Mouse (Mus musculus): ENCODE data around the gene Insl5. TPM values are rescaled to one million over a fixed set of nuclear protein-coding genes. Genes with fewer than 3 reads are reported as not detected.

The Insl5 gene
- polyA plus RNA-seq, 1 experiment from 2014 or later: 0.40 TPM

- H3K9ac ChIP-seq (ENCODE audit: low read depth, low read length): no peak overlapping the region
- no peaks in the 10 kb centered on the region for H3K36me3 ChIP-seq (ENCODE audit: control insufficient read depth, insufficient read depth, low read length)
- H3K27ac ChIP-seq (ENCODE audit: low read depth, low read length): no peak overlapping the region
- no peaks in the 10 kb centered on the region for H3K4me1 ChIP-seq (ENCODE audit: control insufficient read depth, insufficient read depth, low read length)
- H3K9me3 ChIP-seq (replicated peaks; ENCODE audit: control insufficient read depth, low read length): no peaks in the 10 kb centered on the region
- 78% methylated on average over 14 of the region's 14 CpGs for WGBS (ENCODE audit: insufficient replicate concordance)
- no peaks in the 10 kb centered on the region for H3K27me3 ChIP-seq (ENCODE audit: control insufficient read depth, insufficient read depth, low read length)
- H3K4me2 ChIP-seq: no peak overlapping the region
- ATAC-seq (replicated peaks; ENCODE audit: insufficient number of reproducible peaks, low FRiP score, low TSS enrichment): no peak
- no peak overlapping the region for H3K4me3 ChIP-seq (ENCODE audit: low read depth, low read length)
These were observed 12.6 kb upstream of the Insl5 start for GRCm38 (mm10) chr4:103039103-103039837.

GRCm38 (mm10) chr4:103028177-103029088, 1.8 kb upstream of the Insl5 start:
- Histone ChIP-seq H3K36me3 (ENCODE audit: control insufficient read depth, insufficient read depth, low read length) (no peaks in the 10 kb centered on the region), H3K27ac (ENCODE audit: low read depth, low read length) (no peak overlapping the region), H3K9me3 (replicated peaks; ENCODE audit: control insufficient read depth, low read length) (no peaks in the 10 kb centered on the region), H3K9ac (ENCODE audit: low read depth, low read length) (no peak overlapping the region; the same call in 1 of the 2 replicates), H3K4me3 (ENCODE audit: low read depth, low read length) (no peak overlapping the region), H3K4me2 (no peak overlapping the region), H3K27me3 (ENCODE audit: control insufficient read depth, insufficient read depth, low read length) (no peaks in the 10 kb centered on the region), H3K4me1 (ENCODE audit: control insufficient read depth, insufficient read depth, low read length) (no peaks in the 10 kb centered on the region)
- no peak for ATAC-seq (replicated peaks; ENCODE audit: insufficient number of reproducible peaks, low FRiP score, low TSS enrichment)
- WGBS (ENCODE audit: insufficient replicate concordance): 58% methylated on average over 13 of the region's 13 CpGs

GRCm38 (mm10) chr4:103027745-103028144, 1.1 kb upstream of the Insl5 start:
- Histone ChIP-seq H3K27ac (ENCODE audit: low read depth, low read length) (no peak overlapping the region), H3K9ac (ENCODE audit: low read depth, low read length) (no peak overlapping the region; the same call in 1 of the 2 replicates), H3K4me3 (ENCODE audit: low read depth, low read length) (no peak overlapping the region), H3K4me1 (ENCODE audit: control insufficient read depth, insufficient read depth, low read length) (no peaks in the 10 kb centered on the region), H3K9me3 (replicated peaks; ENCODE audit: control insufficient read depth, low read length) (no peaks in the 10 kb centered on the region), H3K4me2 (no peak overlapping the region), H3K27me3 (ENCODE audit: control insufficient read depth, insufficient read depth, low read length) (no peaks in the 10 kb centered on the region), H3K36me3 (ENCODE audit: control insufficient read depth, insufficient read depth, low read length) (no peaks in the 10 kb centered on the region)
- 74% methylated on average over 7 of the region's 7 CpGs for WGBS (ENCODE audit: insufficient replicate concordance)
- ATAC-seq (replicated peaks; ENCODE audit: insufficient number of reproducible peaks, low FRiP score, low TSS enrichment): no peak

- 7% methylated on average over 4 of the region's 4 CpGs for WGBS (ENCODE audit: insufficient replicate concordance)
- no peak overlapping the region for H3K4me3 ChIP-seq (ENCODE audit: low read depth, low read length)
These were observed 13.2 kb downstream of the Insl5 start for GRCm38 (mm10) chr4:103013490-103013889.

GRCm38 (mm10) chr4:103011823-103012222, 14.8 kb downstream of the Insl5 start:
- no peaks in the 10 kb centered on the region for H3K9me3 ChIP-seq (replicated peaks; ENCODE audit: control insufficient read depth, low read length)
- H3K27me3 ChIP-seq (ENCODE audit: control insufficient read depth, insufficient read depth, low read length): no peaks in the 10 kb centered on the region
- no peak overlapping the region for H3K4me2 ChIP-seq
- no peaks in the 10 kb centered on the region for H3K36me3 ChIP-seq (ENCODE audit: control insufficient read depth, insufficient read depth, low read length)
- no peak overlapping the region for H3K4me3 ChIP-seq (ENCODE audit: low read depth, low read length)
- H3K27ac ChIP-seq (ENCODE audit: low read depth, low read length): no peak overlapping the region
- H3K9ac ChIP-seq (ENCODE audit: low read depth, low read length): no peak overlapping the region
- 35% methylated on average over 7 of the region's 7 CpGs for WGBS (ENCODE audit: insufficient replicate concordance)
- ATAC-seq (replicated peaks; ENCODE audit: insufficient number of reproducible peaks, low FRiP score, low TSS enrichment): no peak
- H3K4me1 ChIP-seq (ENCODE audit: control insufficient read depth, insufficient read depth, low read length): peaks cover 7% of the 10 kb centered on the region

More at GRCm38 (mm10) chr4:103013490-103013889, 13.2 kb downstream of the Insl5 start:
- H3K27me3 ChIP-seq (ENCODE audit: control insufficient read depth, insufficient read depth, low read length): no peaks in the 10 kb centered on the region
- no peak for ATAC-seq (replicated peaks; ENCODE audit: insufficient number of reproducible peaks, low FRiP score, low TSS enrichment)
- no peak overlapping the region for H3K27ac ChIP-seq (ENCODE audit: low read depth, low read length)
- peak overlapping the region; percentile 29 for H3K4me2 ChIP-seq
- H3K9ac ChIP-seq (ENCODE audit: low read depth, low read length): no peak overlapping the region
- peaks cover 4% of the 10 kb centered on the region for H3K4me1 ChIP-seq (ENCODE audit: control insufficient read depth, insufficient read depth, low read length)
- H3K9me3 ChIP-seq (replicated peaks; ENCODE audit: control insufficient read depth, low read length): no peaks in the 10 kb centered on the region
- H3K36me3 ChIP-seq (ENCODE audit: control insufficient read depth, insufficient read depth, low read length): no peaks in the 10 kb centered on the region

- H3K27me3 ChIP-seq (ENCODE audit: control insufficient read depth, insufficient read depth, low read length): no peaks in the 10 kb centered on the region
- no peak overlapping the region for H3K4me3 ChIP-seq (ENCODE audit: low read depth, low read length)
- H3K4me1 ChIP-seq (ENCODE audit: control insufficient read depth, insufficient read depth, low read length): peaks cover 7% of the 10 kb centered on the region
- no peak for ATAC-seq (replicated peaks; ENCODE audit: insufficient number of reproducible peaks, low FRiP score, low TSS enrichment)
- H3K9me3 ChIP-seq (replicated peaks; ENCODE audit: control insufficient read depth, low read length): no peaks in the 10 kb centered on the region
- no peaks in the 10 kb centered on the region for H3K36me3 ChIP-seq (ENCODE audit: control insufficient read depth, insufficient read depth, low read length)
- H3K9ac ChIP-seq (ENCODE audit: low read depth, low read length): no peak overlapping the region
- H3K4me2 ChIP-seq: no peak overlapping the region
- no peak overlapping the region for H3K27ac ChIP-seq (ENCODE audit: low read depth, low read length)
- 81% methylated on average over 4 of the region's 4 CpGs for WGBS (ENCODE audit: insufficient replicate concordance)
These were observed 15.9 kb downstream of the Insl5 start for GRCm38 (mm10) chr4:103010734-103011133.

- H3K9ac ChIP-seq (ENCODE audit: low read depth, low read length): no peak overlapping the region
- H3K4me2 ChIP-seq: no peak overlapping the region
- H3K27me3 ChIP-seq (ENCODE audit: control insufficient read depth, insufficient read depth, low read length): no peaks in the 10 kb centered on the region
- H3K36me3 ChIP-seq (ENCODE audit: control insufficient read depth, insufficient read depth, low read length): no peaks in the 10 kb centered on the region
- no peaks in the 10 kb centered on the region for H3K9me3 ChIP-seq (replicated peaks; ENCODE audit: control insufficient read depth, low read length)
- no peak for ATAC-seq (replicated peaks; ENCODE audit: insufficient number of reproducible peaks, low FRiP score, low TSS enrichment)
- no peak overlapping the region for H3K4me3 ChIP-seq (ENCODE audit: low read depth, low read length)
- peaks cover 3% of the 10 kb centered on the region; the same call in 1 of the 2 replicates for H3K4me1 ChIP-seq (ENCODE audit: control insufficient read depth, insufficient read depth, low read length)
- no peak overlapping the region for H3K27ac ChIP-seq (ENCODE audit: low read depth, low read length)
- WGBS (ENCODE audit: insufficient replicate concordance): 34% methylated on average over 4 of the region's 4 CpGs
These were observed 19.7 kb downstream of the Insl5 start for GRCm38 (mm10) chr4:103006943-103007418.

GRCm38 (mm10) chr4:103006266-103006665, 20.4 kb downstream of the Insl5 start:
- H3K9me3 ChIP-seq (replicated peaks; ENCODE audit: control insufficient read depth, low read length): no peaks in the 10 kb centered on the region
- H3K4me2 ChIP-seq: no peak overlapping the region
- H3K27me3 ChIP-seq (ENCODE audit: control insufficient read depth, insufficient read depth, low read length): no peaks in the 10 kb centered on the region
- no peaks in the 10 kb centered on the region for H3K36me3 ChIP-seq (ENCODE audit: control insufficient read depth, insufficient read depth, low read length)
- H3K4me1 ChIP-seq (ENCODE audit: control insufficient read depth, insufficient read depth, low read length): peaks cover 3% of the 10 kb centered on the region; the same call in 1 of the 2 replicates
- H3K9ac ChIP-seq (ENCODE audit: low read depth, low read length): no peak overlapping the region
- no peak for ATAC-seq (replicated peaks; ENCODE audit: insufficient number of reproducible peaks, low FRiP score, low TSS enrichment)
- 58% methylated on average over 5 of the region's 5 CpGs for WGBS (ENCODE audit: insufficient replicate concordance)
- no peak overlapping the region for H3K27ac ChIP-seq (ENCODE audit: low read depth, low read length)
- no peak overlapping the region for H3K4me3 ChIP-seq (ENCODE audit: low read depth, low read length)

All from heart, embryonic 11.5 days (tissue).